Mouse (Mus musculus) heart, postnatal 0 days (tissue): ENCODE measurements around the gene Zfp503.

Experiments used
- CTCF ChIP-seq: IDR thresholded peaks from 2 replicates; pipeline ENCODE4 v1.5.1; 2016; ENCODE audit warnings: antibody characterized with exemption, control low read depth, low read depth
- EP300 ChIP-seq: IDR thresholded peaks from 2 replicates; pipeline ENCODE4 v1.6.1; 2016; ENCODE audit warnings: antibody characterized with exemption, low read depth

- TF ChIP-seq CTCF: no peak
- TF ChIP-seq EP300: no peak
Measured at GRCm38 (mm10) chr14:21992321-21992885, 3.0 kb upstream of the Zfp503 start.
